Mouse (Mus musculus): ENCODE results near the gene Mbd3l2.
"Not testable (repeated sequence)": the region's sequence is repeated elsewhere in the genome, so short reads cannot be mapped to it uniquely, and the experiment has no call there.

The Mbd3l2 gene

DNA sequence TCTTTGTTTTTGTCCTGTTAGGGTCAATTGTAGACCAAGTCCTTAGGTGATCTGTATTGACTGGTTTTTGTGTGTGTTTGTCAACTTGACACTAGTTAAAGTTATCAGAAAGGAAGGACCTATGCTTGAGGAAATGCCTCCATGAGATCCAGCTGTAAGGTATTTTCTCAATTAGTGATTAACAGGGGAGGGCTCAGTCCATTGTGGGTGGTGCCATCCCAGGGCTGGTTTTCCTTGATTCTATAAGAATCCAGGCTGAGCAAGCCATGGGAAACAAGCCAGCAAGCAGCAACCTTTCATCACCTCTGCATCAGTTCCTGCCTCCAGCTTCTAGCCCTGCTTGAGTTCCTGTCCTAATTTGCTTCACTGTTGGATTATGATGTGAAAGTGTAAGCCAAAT is at the start of gene Mbd3l2:
TSS of gene Mbd3l2 (plus strand) at position 301 of the 400 bp plus-strand sequence.
- DNase-seq, result no peak

DNA sequence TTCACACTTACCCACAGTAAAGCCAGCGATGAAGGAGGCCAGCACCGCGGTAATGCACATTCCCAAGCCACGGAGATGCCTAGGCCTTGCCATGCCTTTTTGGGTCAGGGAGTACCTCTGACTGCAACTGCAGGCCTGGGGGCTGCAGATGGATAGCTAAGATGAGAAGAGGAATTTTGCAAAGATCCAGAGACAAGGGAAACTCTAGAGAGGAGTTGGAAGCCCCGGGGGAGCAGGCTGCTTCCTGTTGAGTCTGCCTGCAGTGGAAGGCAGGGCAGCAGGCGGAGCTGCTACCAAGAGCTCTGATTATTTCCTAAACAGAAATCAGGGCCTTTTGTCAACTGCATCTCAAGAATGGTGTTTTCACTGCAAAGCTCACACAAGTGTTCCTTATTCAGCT is 44.7 kb upstream of the Mbd3l2 start:
- no peak for DNase-seq

DNA sequence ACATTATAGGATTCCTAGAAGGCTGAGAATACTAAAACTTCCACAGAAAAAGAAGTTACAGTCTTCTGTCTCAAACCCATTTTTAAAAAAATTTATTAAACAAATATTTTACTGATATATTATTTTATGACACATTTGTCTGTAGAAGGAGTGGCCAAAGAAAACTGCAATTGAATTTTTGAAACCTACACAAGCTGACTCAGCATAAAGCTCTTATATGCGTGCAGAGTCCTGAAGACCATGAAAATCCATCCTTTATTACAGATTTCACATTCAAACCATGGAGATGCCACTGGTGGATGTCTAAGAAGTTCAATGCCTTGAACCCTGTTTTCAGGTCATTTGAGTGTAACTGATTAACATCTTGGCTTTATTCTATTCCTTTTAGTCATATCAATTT is 30.8 kb upstream of the Mbd3l2 start:
- DNase-seq, result no peak

DNA sequence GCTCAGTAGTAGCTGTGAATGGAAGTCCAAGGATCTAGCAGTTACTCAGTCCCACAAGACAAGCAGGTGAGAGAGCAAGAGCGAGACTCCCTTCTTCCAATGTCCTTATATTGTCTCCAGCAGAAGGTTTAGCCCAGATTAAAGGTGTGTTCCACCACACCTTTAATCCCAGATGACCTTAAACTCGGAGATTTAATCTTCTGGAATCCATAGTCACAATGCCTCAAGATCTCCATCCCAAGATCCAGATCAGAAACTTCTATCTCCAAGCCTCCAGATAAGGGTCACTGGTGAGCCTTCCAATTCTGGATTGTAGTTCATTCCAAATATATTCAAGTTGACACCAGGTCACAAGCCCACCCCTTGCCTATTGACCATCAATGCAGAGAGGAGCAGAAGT is 27.6 kb upstream of the Mbd3l2 start, which contains the start of gene Naalad2:
TSS of gene Naalad2 (minus strand) at position 101 of the 400 bp plus-strand sequence.
- not testable (repeated sequence) for DNase-seq

DNA sequence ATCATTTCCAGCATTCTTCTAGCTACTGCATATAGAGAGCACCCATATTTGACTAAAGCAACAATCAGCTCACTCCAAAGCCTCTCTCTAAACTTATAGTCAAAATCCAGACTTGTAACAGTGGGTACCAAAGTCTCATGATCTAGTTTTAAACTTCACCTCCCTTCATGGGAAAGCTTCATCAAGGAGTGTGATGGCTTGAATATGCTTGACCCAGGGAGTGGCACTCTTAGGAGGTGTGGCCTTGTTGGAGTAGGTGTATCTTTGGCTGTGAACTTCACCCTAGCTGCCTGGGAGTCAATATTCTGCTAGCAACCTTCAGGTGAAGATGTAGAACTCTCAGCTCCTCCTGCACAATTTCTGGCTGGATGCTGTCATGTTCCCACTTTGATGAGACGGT is 26.3 kb upstream of the Mbd3l2 start, which contains the start of gene Ubtfl1:
TSS of gene Ubtfl1 (plus strand) at position 301 of the 400 bp plus-strand sequence.
- DNase-seq, result no peak

DNA sequence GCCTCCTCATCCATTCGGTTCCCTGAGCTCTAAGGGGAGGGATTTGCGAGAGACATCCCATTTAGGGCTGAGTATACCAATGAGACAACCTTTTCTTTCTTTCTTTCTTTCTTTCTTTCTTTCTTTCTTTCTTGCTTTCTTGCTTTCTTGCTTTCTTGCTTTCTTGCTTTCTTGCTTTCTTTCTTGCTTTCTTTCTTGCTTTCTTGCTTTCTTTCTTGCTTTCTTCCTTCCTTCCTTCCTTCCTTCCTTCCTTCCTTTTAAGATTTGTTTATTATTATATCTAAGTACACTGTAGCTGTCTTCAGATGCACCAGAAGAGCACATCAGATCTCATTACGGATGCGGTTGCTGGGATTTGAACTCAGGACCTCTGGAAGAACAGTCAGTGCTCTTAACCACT is 18.1 kb upstream of the Mbd3l2 start:
- DNase-seq, result not testable (repeated sequence)

DNA sequence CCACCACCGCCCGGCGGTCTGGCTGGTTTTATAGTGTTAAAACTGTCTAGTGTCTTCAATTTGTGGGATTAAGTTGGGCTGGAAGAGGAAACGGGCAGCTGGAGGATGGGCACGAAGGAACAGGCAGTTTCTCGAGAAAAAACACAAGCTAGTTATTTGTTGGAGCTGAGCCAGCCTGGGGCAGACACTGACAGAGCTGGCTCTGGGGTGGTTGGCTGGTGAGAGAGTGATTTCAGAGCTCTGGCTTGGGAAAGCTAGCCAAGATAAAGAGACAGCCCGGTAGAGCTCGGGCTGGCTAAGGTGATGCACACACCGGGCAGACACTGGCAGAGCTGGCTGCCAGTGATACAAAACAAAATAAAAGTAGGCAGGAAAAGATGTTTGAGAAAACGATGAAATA is 1.2 kb downstream of the Mbd3l2 start:
- DNase-seq, result no peak

DNA sequence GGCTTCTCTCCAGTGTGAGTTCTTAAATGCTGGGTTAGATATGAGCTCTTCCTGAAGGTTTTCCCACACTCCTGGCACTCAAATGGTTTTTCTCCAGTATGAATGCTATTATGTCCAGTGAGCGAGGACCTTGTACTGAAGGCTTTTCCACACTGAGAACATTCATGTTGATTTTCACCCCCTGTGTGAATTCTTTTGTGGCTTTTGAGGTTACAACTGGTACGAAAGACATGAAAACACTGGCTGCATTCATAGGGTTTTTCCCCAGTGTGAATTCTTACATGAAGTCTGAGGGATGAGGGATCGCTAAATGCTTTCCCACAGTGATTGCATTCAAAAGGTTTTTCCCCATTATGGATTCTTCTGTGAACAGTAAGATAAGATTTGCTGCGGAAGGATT is 26.1 kb downstream of the Mbd3l2 start:
- DNase-seq, result no peak

DNA sequence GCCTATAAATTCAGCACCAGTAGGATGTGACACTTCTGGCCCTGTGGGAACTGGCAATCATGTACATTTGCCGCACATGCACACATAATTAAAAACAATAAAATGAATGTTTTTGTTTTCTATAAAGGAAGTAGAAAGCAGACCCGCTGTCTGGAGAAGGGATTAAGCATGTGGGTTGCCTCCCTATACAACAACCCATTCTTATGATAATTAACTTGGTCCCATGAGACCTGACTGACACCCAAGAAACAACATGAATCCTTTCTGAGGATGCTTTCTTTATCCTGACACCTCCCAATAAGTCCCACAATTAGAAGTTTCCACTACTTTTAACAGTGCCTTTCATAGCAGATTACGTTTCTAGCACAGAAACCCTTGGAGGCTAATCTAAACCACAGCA is 36.9 kb downstream of the Mbd3l2 start:
- DNase-seq, result no peak

DNA sequence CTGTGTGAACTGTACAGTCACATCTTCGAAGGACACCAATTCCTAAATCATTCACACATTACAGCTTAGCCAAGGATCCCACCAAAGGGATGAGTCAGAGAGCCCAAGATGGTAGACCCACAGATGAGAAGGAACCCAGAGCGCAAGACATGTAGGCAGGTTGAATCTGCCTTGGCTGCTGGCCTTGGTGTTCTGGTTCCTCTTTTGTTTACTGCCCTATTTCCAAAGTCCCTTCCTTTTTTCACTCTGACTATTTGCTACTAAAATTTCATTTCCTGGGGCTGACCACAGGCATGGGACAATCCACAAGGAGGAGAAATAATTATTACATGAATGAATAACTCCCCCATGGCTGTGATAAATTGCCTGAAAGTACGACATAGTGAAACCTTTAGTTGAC is 37.6 kb downstream of the Mbd3l2 start:
- no peak for DNase-seq

DNA sequence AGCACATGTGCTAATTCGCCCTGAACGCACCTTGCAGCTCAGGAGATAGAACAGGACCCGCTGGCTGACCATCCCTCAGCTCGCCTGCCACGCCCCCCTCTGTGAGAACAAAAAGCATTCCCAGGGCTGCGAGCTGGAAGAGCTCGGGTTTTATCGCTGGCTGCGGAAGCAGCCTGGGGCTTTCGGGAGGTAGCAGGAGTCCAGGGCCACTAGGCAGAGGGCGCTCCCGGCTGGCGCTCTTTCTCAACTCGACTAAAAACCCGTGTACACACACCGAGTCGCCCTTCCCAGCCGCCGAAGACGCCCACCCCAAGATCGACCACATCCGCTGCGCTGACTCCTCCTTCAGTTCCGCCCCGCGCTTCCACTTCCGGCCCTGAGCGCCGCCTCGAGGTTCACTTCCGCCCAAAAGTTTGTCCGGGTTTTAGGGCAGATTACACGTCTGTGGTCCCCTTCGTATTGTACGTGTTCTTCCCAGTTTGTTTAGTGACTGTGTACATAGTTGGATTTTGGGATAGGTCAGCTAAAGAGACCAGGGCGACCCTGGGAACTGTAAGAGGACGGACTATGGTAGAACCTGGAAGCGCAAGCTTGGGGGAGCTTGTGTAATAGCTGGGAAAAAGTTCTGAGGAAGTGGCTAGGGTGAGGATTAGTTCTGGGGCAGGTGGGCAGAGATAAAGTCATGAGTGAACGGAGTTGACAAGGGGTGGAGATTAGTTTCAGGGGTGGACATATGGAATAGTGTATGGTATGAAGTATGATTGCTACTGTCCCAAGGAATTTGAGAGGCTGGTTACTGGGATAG is 43.1 kb downstream of the Mbd3l2 start:
- DNase-seq, result peak; percentile 87

DNA sequence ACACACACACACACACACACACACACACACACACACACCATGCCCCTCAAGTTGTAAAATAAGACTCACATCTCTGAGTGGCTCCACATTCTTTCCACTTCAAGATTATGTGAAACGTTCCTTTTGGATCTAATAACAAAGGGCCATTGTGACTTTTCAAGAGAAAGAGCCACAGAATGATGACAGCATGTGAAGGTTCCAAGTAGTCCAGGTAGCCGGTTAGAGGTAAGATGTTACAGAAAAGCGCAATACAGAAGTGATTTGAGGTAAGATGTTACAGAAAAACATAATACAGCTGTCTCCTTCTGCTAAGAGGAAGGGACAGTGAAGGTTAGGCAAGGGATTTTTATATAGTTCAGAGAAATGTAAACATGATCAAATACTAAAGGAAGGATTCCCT is 47.7 kb downstream of the Mbd3l2 start, which contains the start of the genes Zfp558 and Mbd3l1:
TSS of gene Zfp558 (minus strand) at position 101 of the 400 bp plus-strand sequence.
TSS of gene Mbd3l1 (plus strand) at position 192 of the 400 bp plus-strand sequence.
- no peak for DNase-seq
